Mouse (Mus musculus) kidney, postnatal 4 days (tissue): ENCODE results near the gene Lrrtm3.

Experiments
- DNase-seq, 2 experiments: peaks; one replicate each; pipeline ENCODE4 v3.0.0; 2021; ENCODE audit warnings: mixed read lengths in 2 of 2

Lrrtm3 gene

GRCm38 (mm10) chr10:64041218-64041617 is 48.9 kb downstream of the Lrrtm3 start:
- DNase-seq: no peak

DNA sequence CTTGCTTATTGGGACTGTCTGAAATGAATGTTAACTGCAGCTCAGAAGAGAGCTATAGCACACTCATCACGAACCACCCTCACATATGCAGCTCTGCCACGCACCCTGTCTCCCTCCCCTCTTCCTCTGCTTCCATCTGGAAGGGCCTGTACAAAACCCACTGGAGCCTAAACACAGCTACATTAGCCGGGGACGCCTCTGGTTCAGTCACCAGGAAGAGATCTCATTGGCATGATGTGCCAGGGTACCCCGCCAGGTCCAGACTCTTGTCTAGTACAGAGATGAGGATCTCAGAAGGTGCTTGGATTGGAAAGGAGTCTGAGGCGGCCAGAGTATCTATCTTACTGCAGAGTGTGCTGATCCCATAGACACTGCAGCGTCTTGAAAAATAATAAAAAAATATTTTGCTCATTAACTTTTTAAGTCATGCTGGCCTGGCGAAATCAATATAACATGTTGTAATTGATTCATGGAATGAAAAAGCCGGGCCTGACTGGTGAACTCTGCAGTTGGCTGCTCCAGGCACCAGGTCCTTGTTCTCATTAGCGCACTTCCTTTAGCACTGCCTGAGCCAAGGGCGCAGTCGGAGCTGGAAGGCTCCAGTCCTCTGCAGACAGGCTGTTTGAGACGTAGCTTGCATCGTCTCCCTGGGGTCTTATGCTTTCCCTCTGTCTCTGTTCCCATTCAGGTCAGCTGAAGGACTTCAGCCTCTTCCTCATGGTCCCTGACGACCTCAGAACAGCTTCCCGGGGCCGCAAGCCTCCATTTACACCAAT is 50.1 kb downstream of the Lrrtm3 start:
- peak; percentile 7 to 11 for DNase-seq

GRCm38 (mm10) chr10:64030901-64031300 is 59.2 kb downstream of the Lrrtm3 start:
- DNase-seq: no peak

- DNase-seq: no peak
Observed at GRCm38 (mm10) chr10:64023340-64023739, 66.7 kb downstream of the Lrrtm3 start.

- DNase-seq: no peak
Observed at GRCm38 (mm10) chr10:64020347-64020746, 69.7 kb downstream of the Lrrtm3 start.

DNA sequence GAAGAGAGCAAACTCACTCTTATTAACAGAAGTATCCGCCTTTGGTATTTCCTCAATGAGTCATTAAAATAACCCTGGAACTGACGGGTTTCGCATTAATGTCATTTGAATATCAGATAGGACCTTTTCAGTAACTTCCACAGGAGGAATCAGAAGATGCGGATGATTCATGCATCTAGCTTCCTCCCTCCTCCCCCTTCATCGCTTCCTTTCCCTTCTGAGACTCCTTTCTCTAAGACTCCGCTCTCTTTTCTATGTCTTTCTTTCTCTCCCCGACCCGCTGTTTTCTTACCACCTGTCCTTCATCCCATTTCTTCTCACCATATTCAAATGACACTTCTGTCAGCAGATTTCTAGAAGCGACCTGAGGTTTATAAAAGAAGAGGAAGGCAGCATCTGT is 88.1 kb downstream of the Lrrtm3 start:
- no peak for DNase-seq

DNA sequence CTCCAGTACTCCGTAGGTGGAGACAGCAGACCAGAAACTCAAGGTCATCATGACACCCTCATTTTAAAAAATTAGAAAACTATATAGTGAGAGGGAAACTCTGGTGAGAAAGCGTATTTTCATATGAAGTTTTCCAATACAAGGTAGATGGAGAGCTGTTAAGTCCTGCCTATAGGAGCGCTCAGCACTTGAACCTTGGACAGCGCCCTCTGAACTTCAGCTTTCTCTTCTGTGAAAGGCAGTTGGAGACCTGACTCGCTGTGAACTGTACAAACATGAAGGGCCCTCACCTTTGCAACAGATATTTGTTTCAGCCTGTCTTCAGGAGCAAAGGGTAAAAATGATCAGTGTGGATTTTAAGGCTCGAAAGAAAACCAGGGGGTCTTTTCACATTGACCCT is 88.5 kb downstream of the Lrrtm3 start:
- peak; percentile 44 to 57 for DNase-seq

DNA sequence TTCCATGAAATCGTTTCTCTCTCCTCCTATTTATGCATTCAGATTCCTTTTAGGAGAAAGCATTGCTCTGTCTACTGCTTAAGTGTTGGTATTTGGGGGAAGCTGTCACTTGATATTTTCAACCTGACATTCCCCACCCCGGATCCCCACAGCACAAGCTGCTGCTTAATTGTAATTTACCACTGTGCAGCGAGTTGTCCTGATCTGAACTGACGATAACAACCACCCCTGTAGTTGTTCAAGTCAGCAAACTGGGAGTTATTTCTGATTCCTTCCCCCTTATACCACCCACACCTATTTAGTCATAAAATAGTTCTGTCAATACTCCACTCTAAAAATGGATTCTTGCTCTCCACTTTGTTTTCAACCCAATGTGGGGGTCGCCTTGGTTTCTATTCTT is 95.8 kb downstream of the Lrrtm3 start:
- DNase-seq: no peak

DNA sequence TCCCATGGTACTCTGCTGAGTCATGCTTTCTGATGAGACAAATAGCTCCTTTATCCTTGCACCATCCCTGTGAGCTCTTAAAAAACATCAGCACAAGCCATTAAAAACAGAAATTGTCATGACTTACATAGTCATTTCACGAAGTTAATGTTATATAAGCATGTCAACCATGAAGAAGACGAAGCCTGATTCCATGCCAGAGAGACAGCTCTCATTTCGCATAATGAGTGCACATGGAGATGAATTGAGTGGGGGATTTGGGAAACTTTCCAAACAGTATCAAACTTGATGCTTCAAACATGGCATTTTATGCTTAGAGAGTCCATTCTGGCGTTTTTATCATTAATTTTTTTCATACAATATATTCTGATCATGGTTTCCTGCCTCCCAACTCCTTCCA is 104.5 kb downstream of the Lrrtm3 start:
- DNase-seq: no peak

- DNase-seq: no peak
Observed at GRCm38 (mm10) chr10:63979410-63979809, 110.7 kb downstream of the Lrrtm3 start.

- DNase-seq: no peak
Observed at GRCm38 (mm10) chr10:63978969-63979368, 111.1 kb downstream of the Lrrtm3 start.

GRCm38 (mm10) chr10:63978535-63978934 is 111.5 kb downstream of the Lrrtm3 start:
- no peak for DNase-seq

DNA sequence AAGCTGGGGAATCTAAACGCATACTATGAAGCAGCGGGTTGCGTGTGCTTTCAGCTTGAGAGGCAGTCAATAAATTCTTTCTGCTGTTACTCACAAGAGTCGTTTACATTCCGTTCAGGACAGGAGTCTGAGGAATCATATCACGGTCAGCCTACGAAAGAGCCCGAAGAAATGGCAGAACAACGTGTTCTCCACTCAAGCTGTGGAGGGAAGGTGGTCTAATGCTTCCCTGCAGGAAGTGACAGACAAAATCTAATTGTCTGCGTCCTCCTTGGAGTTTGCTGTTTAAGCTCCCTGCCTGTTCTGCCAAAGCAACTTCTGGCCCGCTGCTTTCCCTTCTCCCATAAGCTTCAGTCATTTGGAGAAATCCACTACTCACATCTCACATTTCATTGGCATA is 112.0 kb downstream of the Lrrtm3 start:
- DNase-seq: no peak

DNA sequence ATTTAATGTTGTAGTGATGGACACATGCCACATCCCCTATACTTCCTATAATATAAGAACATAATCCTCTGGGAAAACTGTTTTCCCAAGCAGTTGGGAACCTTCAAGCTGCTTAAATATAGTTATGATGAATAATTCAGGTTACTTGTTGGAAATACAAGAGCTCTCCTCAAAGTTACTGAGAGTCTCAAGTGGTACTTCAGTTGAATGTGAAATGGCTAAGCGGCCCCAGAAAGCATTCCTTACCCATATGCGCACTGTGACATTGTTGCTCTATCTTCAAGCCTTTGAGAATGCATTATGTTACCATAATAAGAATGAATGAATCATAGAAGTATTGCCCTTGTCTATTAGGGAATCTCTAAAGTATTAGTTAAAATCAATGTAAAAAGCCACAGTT is 117.8 kb downstream of the Lrrtm3 start:
- no peak for DNase-seq

DNA sequence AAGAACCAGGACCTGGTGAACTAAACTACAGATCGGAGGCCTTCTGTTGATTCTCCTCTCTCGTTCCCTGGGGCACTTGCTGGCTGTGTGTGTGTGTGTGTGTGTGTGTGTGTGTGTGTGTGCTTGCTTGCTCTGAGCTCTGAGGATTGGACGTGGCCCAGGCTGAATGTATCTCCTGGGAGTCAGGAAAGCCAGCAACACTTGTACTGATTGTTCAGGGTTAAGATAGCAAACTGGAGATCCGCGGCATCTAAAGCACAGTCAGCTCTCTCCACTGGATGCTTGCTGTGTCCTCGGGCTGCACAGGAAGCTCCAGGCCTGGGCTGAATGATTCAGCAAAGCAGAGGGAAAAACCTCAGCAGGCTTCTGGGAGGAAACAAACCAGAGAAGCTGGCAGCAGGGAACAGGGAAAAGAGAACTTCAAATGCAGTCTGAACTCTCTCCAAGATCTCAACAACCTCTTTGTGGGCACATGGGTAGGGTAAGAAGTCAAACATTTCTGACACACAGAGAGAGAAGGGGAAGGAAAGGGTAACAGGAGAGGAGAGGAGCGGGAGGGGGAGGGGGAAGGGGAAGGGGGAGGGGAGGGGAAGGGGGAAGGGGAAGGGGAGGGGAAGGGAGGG is 135.7 kb downstream of the Lrrtm3 start:
- peak; percentile 11 to 25 for DNase-seq

DNA sequence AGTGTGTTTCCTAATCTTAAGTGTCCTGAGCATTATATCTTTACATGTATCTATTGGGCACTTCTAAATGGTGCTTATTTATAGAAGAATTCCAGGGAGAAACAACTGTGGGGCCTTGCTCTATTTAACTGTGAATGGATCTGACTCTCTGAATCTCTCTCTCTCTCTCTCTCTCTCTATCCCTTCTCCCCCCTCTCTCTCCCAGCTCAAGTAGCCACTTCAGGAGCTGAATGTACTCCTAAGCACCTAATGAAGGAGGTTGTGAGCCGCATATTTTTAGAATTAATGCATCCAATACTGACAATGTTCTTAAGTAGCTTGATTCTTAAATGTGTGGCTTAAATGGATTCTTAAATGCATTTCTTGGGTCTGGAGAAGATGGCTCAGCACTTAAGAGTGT is 138.6 kb downstream of the Lrrtm3 start:
- DNase-seq: no peak

- peak; percentile 31 to 61 for DNase-seq
Observed at GRCm38 (mm10) chr10:63950867-63951266, 139.2 kb downstream of the Lrrtm3 start.

DNA sequence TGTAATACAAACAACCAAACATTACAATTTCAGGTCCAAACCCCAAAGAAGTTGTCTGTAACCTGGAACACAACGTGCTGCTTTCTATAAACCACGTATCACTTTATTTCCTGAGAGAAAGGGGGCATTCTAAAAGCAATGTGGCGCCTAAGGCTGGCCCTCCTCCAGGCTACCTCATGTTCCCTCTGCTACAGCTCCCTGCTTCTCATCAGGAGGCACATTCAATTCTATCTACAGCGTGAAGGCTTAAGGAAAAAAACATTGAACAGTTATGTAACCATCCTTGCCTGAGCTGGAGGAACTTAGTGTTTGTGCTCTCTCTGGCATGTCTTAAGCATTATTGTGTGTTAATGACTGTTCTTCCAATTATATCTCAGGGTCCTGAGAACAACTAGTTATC is 142.8 kb downstream of the Lrrtm3 start:
- no peak for DNase-seq

DNA sequence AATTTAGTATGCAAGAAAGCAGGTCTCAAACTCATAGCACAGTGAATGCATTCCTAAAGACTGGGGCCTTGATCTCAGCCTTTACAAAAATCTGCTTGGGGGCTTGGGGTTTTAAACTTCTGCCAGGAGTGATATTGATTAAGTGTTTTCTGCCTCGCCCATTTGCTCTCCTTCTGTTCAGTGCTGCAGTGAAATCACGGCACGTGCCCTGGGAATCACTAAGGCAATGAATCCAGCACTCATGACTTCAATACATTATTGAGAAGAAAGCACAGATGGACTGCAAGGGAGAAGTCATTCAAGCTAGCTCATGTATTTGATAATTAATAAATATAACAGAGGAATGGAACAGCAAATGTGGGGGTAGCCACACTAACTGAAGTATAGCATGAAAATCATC is 144.5 kb downstream of the Lrrtm3 start:
- DNase-seq: no peak

DNA sequence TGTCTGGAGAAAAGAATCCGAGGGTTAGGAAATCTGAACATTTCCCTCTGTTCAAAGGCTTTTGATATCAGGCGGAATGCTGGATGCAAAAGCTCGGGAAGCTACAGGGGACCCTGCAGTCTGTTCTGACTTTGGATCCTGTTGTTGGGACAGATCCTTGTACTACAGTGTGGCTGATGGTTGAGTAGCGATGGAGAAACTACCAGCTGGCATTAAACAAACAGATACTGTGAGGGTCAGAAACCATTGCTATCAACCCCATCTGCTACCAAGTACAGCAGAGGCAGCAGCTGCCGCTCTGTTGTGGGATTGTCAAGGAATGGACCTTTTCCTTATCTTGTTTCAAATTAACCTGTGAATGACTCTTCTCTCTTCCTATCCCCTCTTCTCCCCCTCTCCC is 156.1 kb downstream of the Lrrtm3 start:
- no peak for DNase-seq

- DNase-seq: no peak
Observed at GRCm38 (mm10) chr10:63927334-63927733, 162.7 kb downstream of the Lrrtm3 start, which contains the start of gene Gm10118. TSS of gene Gm10118 (minus strand) at chr10:63927434.

DNA sequence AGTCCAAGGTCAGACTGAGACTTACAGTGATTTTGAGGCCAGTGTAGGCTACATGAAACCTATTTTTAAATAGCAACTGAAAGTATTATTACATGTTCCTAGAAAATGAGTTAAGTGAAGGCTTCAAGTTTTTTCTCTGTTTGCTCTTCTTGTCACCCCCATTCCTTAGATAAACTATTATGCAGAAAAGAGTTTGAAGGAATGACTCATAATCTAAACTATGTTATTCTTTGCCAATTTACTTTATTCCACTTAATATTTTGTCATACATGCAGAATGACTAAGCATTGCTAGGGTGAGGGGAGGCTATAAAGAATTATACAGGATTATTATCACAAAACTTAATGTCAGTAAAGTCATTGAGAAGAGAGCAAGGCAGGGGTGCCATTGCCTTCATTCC is 181.2 kb downstream of the Lrrtm3 start:
- no peak for DNase-seq

DNA sequence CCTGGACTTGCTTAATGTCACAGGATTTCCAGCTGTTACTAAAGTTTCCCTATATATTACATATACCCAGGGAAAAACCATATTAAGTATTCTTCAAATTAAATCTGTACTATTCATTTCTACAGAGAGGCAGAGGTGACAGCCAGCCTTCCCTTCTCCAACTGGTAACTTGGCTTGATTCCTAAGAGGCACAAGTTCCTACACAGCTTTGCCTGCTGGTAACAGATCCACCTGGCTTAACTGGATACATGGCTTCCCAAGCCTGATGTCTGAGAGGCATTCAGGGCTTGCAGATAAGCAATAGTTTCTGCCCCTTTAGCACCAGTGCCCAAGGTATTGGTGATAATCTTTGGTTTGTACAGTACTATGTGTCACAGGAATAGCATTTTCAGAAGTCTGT is 190.2 kb downstream of the Lrrtm3 start:
- DNase-seq: no peak

- DNase-seq: no peak
Observed at GRCm38 (mm10) chr10:63894612-63895011, 195.5 kb downstream of the Lrrtm3 start.
